Mouse (Mus musculus): Measurements from ENCODE around the gene Armc10. TPM values are rescaled to one million over a fixed set of nuclear protein-coding genes. Genes with fewer than 3 reads are reported as not detected.
"Not testable (repeated sequence)": the region's sequence is repeated elsewhere in the genome, so short reads cannot be mapped to it uniquely, and the experiment has no call there.

The Armc10 gene
- total RNA-seq, 2 experiments from 2014 or later, result 17.7 to 22.4 TPM

DNA sequence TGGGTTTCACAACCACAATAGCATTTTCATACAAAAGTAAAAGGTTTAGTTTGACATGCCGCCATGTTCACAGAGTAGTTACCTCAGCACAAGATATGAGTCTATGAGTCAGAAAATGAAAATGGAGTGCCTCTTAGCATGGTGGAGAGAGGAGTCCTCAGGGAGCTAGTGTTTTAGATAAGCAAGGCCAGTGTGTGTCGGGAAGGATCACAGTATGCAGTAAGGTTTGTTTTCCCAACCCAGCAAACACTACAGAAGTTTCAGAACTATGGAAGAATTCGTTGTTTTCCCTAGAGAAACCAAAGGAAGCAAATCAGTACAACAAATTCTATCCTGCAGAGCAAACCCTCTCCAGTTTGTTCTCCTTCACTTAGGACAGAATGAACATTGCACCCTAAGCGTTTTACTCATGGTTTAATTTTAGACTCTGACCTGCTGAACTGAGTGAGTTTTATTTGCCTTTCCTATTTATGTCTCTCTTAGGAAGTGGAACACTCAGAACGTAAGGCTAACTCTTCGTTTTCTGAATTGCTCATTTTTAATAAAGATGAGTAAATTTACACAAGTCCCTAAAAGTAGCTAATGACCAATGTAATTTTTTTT, 57.4 kb downstream of the Armc10 start:
- no peak for DNase-seq

DNA sequence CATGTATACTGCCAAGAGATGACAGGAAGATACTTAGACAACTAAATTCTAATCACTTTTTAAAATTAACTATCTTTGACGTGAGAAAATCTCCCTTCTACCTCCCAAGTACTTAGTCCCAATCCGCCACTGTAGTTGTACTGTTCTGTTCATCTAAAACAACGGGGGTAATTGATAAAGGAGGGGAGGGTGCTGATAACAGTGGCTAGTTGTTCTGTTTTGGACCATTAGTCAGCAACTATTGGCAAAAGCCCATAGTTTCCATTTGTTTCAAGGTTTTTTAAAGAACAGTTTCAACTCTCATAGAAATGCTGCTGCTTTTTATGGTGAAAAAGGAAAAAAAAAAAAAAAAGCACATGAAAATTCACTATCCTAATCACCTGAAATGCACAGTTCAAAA, 58.1 kb downstream of the Armc10 start:
- DNase-seq, result no peak

DNA sequence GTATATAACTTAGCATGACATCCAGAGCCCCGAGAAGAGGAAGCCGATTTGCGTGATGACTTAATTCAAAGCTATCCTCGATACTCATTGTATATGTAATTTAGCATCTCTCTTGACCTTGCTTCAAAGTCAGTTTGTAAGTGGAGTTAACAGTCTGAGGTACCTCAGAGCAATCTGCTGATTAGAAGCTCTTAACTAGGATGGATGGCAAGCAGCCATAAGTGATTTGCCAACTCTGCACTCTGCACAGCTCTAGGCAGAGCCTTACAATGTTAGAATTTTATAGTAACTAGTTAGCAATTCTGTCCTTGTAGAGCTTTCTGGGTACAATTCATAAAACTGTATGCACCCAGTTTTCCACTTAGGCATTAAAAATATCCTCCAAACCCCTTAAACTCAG, 60.9 kb downstream of the Armc10 start:
- DNase-seq, result no peak

DNA sequence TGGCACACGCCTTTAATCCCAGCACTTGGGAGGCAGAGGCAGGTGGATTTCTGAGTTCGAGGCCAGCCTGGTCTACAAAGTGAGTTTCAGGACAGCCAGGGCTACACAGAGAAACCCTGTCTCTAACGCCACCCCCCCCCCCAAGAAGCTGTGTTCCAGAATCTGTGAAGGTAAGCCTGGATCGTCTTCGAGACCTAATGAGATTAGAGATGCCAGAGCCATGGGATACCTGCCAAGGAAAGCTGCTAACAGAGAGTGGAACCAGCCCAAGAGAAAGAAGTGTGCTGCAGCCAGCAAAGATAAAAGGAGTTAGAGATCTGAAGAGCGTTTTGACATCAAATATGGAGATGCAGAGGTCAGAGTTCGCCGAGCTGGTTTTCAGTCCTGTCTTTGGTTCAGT, 62.4 kb downstream of the Armc10 start:
- not testable (repeated sequence) for DNase-seq

Other genes starting within 250 kb of the Armc10 start
- gene Ccdc146, start 221.1 kb upstream of the Armc10 start, total RNA-seq (2021), result under 1 TPM in 1 of 2 experiments, not detected in 1; 0.15 TPM
- 10 to 100 TPM; 12.9 to 13.2 TPM for gene Fam185a, start 220.9 kb upstream of the Armc10 start, total RNA-seq (2021)
- gene Lrrc17, start 102.3 kb upstream of the Armc10 start, total RNA-seq (2021), result 10 to 100 TPM; 11.0 to 12.0 TPM
- gene Fbxl13, start 179 bp upstream of the Armc10 start, total RNA-seq (2021), result under 1 TPM; 0.12 to 0.21 TPM
- 10 to 100 TPM; 10.8 to 17.4 TPM for gene Napepld, start 55.6 kb downstream of the Armc10 start, total RNA-seq (2021)
- gene Pmpcb, start 91.3 kb downstream of the Armc10 start, total RNA-seq (2021), result 100 to 1,000 TPM; 235 to 244 TPM
- gene Dnajc2, start 139.4 kb downstream of the Armc10 start, total RNA-seq (2021), result 10 to 100 TPM; 26.5 to 28.8 TPM
- 100 to 1,000 TPM; 108 to 114 TPM for gene Psmc2, start 139.5 kb downstream of the Armc10 start, total RNA-seq (2021)
- not detected for gene Slc26a5, start 219.8 kb downstream of the Armc10 start, total RNA-seq (2021)

All from adrenal gland, postnatal 10 days (tissue).